Comparison of ENCODE assay signal across 25 mouse cellular contexts in genomic region chr2:77319196-77319595, GRCm38 (mm10).
"Had no signal": no experiment of that assay in that cellular context is flagged by ENCODE, and none has a peak within 500 bp of the region (broad histone marks: within the 10 kb centered on the region; RNA-seq: fewer than 3 reads in every experiment).

No protein-coding gene starts in this region.

- H3K4me3 ChIP-seq: intestine, embryonic 15.5 days; kidney, embryonic 15.5 days; limb, embryonic 10.5 days; limb, embryonic 13.5 days; liver, embryonic 12.5 days; liver, embryonic 15.5 days; lung, embryonic 15.5 days; megakaryocyte, embryonic 14.5 days; midbrain, embryonic 10.5 days; midbrain, embryonic 13.5 days; stomach, embryonic 15.5 days had no signal

- H3K27ac ChIP-seq: intestine, embryonic 15.5 days; kidney, embryonic 15.5 days; limb, embryonic 10.5 days; limb, embryonic 13.5 days; liver, embryonic 12.5 days; liver, embryonic 15.5 days; lung, embryonic 15.5 days; midbrain, embryonic 10.5 days; midbrain, embryonic 13.5 days; stomach, embryonic 15.5 days had no signal

- ATAC-seq: intestine, embryonic 15.5 days; liver, embryonic 12.5 days; midbrain, embryonic 13.5 days; midbrain, embryonic 16.5 days had no signal

- H3K27me3 ChIP-seq: intestine, embryonic 15.5 days; kidney, embryonic 15.5 days; limb, embryonic 13.5 days; liver, embryonic 12.5 days; liver, embryonic 15.5 days; lung, embryonic 15.5 days; megakaryocyte, embryonic 14.5 days; midbrain, embryonic 13.5 days; stomach, embryonic 15.5 days had no signal

- H3K36me3 ChIP-seq: intestine, embryonic 15.5 days; kidney, embryonic 15.5 days; limb, embryonic 10.5 days; limb, embryonic 13.5 days; liver, embryonic 12.5 days; liver, embryonic 15.5 days; lung, embryonic 15.5 days; midbrain, embryonic 10.5 days; midbrain, embryonic 13.5 days; stomach, embryonic 15.5 days had no signal

- H3K9ac ChIP-seq: intestine, embryonic 15.5 days; kidney, embryonic 15.5 days; limb, embryonic 13.5 days; liver, embryonic 12.5 days; liver, embryonic 15.5 days; lung, embryonic 15.5 days; midbrain, embryonic 13.5 days; stomach, embryonic 15.5 days had no signal

- DNase-seq: kidney, adult 11 months; kidney, adult 8-10 months; kidney, postnatal 10 days; kidney, postnatal 36 days; liver; lung, adult 18-20 months; lung, postnatal 10 days; lung, postnatal 36 days; right cerebral cortex, postnatal 14 days; spleen, adult 18-20 months; thymus, adult 18-20 months; thymus, postnatal 14 days; thymus, postnatal 4 days had no signal

- H3K4me1 ChIP-seq: liver, embryonic 12.5 days; liver, embryonic 15.5 days; megakaryocyte, embryonic 14.5 days; stomach, embryonic 15.5 days had no signal

- H3K9me3 ChIP-seq: intestine, embryonic 15.5 days; kidney, embryonic 15.5 days; limb, embryonic 10.5 days; limb, embryonic 13.5 days; liver, embryonic 12.5 days; liver, embryonic 15.5 days; lung, embryonic 15.5 days; midbrain, embryonic 10.5 days; midbrain, embryonic 13.5 days; stomach, embryonic 15.5 days had no signal

- H3K4me2 ChIP-seq: intestine, embryonic 15.5 days; kidney, embryonic 15.5 days; limb, embryonic 13.5 days; liver, embryonic 12.5 days; liver, embryonic 15.5 days; lung, embryonic 15.5 days; midbrain, embryonic 13.5 days; stomach, embryonic 15.5 days had no signal
